Mouse (Mus musculus) WW6 (cell line): ENCODE measurements around the gene Map7.

Experiments
- DNase-seq: peaks from one replicate; pipeline ENCODE4 v3.0.0-alpha.2; 2013; ENCODE audit warnings: low read depth, low spot score

Map7 gene

DNA sequence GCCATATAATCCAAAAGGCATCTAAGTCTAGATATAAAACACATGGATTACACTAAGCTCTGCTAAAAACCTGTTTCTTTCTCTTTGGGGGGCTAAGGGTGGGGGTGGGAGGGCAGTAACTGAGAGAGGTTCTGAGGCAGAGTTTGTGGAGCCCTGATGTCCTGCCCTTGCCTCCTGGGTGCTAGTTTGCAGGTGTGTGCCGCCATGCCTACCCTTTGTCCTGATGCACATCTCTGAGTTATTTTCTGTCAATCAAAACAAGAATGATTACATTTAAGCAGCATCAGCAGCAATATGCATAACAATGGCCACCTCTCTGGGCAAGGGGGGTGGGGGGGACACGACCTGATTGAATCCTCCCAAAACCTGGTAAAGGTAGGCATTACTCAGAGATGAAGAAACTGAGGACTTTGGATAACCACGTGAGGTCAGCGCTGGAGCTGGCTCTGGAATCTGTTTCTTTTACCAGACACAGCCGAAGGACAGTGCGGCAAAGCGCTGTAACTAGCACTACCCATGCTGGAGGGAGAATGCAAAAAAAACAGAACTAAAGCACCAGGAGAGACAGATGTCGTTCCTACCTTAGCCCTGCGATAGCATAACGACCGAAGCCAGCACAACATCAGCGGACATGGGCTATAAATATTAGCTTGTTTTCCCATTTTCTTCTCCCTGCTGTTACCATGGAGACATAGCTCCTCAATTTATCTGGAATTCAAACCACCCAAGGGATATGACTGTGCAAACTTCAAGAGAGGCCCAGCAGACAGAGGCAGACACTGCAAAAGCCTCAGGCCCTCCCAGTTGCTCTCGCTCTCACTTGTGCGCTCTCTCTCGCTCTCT is 137.9 kb downstream of the Map7 start:
- DNase-seq = no peak

DNA sequence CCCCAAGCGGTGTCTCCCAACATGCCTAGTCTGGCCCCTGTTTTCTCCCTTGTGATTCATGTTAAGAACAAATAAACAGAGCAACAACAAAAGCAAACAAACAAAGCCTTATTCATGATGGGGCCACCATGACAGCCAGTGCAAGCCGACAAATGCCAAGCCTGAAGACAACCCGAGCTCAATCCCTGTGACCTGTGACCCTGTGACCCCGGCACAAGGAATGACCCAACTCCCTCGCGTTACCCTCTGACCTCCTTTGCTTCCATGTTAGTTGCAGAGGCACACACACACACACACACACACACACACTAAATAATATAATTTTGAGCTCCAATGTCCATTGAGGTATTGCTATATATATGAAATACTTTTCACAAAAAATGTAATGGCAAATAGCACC is 139.1 kb downstream of the Map7 start:
- no peak for DNase-seq

DNA sequence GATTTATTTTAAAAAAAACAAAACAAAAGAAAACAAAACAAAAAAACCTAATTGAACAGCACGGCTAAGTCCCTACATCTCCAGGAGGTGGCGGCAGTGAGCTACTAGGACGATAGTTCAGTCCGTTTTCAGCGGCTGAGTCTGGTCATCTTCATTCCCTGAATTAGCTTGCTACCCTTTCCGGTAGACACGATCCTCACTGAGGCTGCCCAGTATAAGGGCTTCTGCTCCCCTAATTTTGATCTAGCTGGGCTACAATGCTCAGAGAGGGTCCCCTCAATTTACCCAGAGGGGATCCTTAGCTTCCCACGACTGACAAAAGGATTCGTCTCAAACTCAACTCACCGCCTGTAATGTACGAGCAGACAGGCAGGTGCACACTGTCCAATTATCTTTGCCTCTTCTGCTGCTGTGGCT is 142.2 kb downstream of the Map7 start:
- peak; percentile 53 for DNase-seq

- DNase-seq = no peak
These were observed 147.7 kb downstream of the Map7 start for GRCm38 (mm10) chr10:20295961-20296360.

GRCm38 (mm10) chr10:20298152-20298920 is 150.1 kb downstream of the Map7 start:
- DNase-seq = no peak

DNA sequence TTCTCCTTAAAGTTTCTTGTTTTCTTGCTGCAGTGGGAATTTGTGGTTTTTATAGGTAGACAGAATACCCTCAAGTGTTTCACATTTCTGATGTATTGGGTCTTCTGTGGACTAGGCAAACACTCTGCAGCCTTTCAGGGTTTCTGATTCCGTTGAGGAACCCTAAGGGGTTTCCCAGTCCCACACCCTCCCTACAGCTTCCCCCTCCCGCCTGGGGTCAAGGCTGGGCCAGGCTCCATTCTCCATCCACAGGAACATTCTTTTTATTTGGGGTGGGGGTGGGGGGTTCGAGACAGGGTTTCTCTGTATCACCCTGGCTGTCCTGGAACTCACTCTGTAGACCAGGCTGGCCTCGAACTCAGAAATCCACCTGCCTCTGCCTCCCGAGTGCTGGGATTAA is 150.8 kb downstream of the Map7 start:
- no peak for DNase-seq

GRCm38 (mm10) chr10:20310969-20311769 is 162.9 kb downstream of the Map7 start:
- DNase-seq = no peak

DNA sequence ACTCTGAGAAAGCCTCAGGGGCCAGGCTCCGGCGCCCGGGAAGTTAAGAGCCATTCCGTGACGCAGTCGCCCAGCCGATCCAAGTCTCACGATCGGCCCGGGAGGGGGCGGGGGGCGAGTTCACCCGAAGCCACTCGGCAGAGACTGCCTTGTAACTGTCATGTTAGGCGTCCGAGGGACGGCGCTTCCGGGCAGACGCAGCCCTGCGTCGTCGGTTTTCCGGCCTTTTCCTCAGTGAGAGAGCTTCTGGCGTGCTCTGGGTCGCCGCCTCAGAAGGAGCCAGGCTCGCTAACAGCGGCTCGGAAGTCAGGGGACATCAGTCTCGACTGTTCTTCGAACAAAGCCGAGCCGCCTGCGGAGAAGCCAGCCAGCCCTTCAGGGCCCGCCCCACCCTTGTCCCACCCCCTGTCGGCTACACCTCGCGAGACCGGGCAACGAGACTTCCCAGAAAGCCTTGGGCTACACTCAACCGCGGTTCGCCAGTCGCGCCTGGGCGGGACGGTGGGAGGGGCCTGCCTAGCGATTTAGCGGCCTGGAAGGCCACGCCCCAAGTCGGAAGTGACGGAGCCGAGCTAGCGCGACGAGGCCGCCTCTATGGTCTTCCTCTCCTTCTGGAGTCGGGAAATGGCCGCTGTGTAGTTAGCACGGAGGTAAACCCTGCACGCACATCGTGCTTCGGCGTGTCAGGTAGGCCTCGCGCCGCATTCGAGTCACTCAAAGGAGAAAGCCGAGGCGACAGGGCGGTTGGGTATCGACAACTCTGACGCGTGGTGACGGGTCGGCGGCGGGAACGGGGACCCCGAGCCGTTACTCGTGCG is 163.9 kb downstream of the Map7 start, which contains the start of gene Bclaf1:
TSS of gene Bclaf1 (plus strand) at position 552 of the 818 bp plus-strand sequence.
- DNase-seq = peak; percentile 98

GRCm38 (mm10) chr10:20312736-20313301 is 164.5 kb downstream of the Map7 start:
- DNase-seq = peak; percentile 68

- no peak for DNase-seq
These were observed 165.2 kb downstream of the Map7 start for GRCm38 (mm10) chr10:20313447-20313846.

GRCm38 (mm10) chr10:20313941-20314340 is 165.7 kb downstream of the Map7 start:
- DNase-seq = no peak

- DNase-seq = no peak
These were observed 166.5 kb downstream of the Map7 start for GRCm38 (mm10) chr10:20314797-20315196.

- DNase-seq = no peak
These were observed 169.2 kb downstream of the Map7 start for GRCm38 (mm10) chr10:20317466-20317865.

- DNase-seq = no peak
These were observed 178.0 kb downstream of the Map7 start for GRCm38 (mm10) chr10:20326226-20326625.
